Mouse (Mus musculus): ENCODE measurements around the gene Wdr38. TPM values are rescaled to one million over a fixed set of nuclear protein-coding genes. Genes with fewer than 3 reads are reported as not detected.

Gene Wdr38
- polyA plus RNA-seq (2015; fragmentation: Nextera tagmentation; extraction: Ambion mirVana): 2.6 and 3.0 TPM in 2 replicates

DNA sequence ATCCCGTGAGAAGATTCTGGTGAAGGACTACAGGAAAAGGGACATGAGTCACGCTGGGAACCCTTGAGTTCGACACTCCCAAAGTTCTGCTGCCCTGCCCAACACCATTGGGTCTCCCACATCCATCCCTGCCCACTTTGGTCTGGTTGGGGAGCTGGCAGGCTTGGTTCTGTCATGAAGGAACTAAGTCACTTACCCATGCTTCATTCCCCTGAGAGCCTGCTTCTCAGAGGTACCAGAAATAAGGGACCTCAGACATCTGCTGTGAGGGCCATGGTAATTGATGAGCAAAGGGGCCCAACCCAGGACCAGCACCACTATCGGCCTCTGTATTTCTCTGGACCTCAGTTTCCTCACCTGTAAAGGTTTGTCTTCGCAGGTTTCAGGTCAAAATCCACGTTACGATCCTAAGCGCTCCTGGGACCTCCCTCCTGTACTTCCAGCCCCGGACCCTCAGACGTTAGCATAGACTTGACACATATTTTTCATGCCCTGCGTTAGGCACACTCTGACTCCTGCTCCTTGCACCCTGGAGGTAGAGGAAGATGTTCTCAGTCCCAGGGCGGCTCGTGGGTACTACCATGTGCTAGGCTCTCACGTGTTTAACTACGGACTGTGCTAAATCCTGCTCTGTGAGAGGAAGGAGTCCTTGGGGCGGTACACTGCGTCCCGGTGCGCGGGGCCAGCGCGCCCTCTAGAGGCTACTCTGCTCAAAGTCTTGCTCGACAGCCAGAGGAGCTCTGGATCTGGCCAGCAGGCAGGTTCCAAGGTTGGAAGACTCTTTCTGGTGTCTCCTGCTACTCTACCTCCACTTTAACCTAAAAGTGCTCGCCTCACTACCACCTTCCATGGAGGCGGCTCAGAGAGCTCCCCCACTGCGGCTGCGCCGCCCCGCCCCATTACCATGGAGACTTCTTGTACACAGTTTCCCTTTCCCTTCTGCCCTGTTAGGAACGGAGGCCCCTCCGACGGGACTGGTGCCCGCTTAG is at the start of gene Wdr38:
Wdr38 (plus strand) TSS at position 91 of the 989 bp plus-strand sequence.
- peak; percentile 84 for DNase-seq (ENCODE audit: low spot score)

DNA sequence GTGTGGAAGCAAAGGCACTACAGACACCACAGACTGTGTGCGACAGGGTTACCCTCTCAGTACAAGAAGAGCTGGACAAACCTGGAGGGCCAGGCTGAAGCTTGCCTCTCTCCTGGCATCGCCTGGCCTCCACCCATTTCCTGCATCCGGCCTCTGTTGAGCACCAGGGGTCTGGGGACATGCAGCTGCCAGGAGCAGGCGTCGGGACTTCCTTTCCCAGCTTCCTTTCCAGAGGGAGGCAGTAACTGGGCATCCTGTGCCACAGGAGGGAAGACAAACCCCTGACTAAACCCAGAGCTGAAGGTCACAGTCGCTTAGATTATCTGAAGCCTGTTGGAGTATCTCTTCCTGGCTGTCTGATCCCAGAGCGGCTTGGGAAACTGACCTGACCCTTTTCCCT is 49.7 kb upstream of the Wdr38 start:
- no peak for DNase-seq (ENCODE audit: low spot score)

DNA sequence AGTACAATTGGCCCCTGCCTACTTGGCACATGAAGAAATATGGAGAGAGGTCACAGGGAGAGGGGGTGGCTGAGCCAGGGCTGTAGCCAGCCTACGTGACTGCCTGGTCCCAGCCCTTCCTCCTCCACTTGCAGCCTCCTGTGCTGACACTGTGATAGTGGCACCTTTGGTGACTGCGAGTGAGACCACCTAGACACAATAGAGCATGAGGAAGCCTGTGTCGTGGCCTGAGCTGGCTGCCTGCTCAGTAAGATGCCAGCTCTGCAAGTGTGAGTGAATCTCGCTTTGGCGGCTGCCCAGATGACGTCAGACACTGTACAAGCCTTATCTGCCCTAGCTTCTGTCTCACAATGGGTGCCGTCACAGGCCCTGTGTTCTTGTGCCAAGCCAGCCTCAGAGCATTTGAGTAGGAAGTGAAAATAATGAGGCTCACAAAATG is 47.0 kb upstream of the Wdr38 start:
- DNase-seq (ENCODE audit: low spot score): no peak

DNA sequence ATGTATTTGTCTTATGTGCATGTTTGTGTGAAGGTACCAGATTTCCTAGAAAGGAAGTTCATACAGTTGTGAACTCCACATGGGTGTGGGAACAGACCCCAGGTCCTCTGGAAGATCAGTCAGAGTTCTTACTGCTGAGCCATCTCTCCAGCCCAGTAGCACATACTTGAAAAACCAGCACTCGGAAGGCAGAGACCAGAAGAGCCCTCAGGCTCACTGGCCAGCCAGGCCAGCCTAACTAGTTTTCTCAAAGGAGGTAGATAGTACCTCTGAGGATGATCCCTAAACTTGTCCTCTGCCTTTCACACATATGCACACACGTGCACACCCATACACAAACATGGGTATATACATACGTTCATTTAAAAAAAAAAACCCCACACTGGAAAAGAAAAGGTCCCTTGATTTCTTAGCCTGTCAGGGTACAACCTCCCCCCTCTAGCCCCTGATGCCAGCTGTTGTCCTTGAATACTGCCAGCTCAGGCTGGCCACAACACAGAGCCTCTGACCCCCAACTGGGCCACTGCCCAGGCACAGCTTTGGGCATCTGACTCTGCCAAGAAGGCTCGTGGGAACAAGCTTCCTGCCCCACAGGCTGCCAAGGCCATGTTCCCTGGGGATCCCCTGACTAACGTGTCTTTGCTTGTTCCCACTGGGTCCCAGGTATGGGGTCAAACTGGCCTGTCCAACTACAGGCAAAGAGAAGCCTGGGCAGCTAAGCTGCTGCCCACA is 44.0 kb upstream of the Wdr38 start:
- DNase-seq (ENCODE audit: low spot score): no peak

DNA sequence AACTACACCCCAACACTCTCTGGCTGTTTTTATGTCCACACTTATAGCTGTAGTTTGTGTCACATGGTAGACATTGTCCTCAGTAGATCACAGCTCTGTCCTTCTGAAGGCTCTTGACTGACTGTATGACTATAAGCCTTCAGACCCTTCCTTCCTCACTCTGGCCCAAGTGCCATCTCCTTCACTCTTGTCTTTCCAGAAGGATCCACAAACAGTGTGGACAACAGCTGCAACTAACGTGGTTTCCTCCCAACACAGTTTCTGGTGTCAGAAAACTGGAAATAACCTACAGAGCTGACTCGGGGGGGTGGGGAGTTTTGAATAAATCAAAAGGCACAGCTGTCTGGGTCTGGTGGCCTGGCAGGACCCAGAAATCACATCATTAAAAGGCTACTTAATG is 41.2 kb upstream of the Wdr38 start:
- no peak for DNase-seq (ENCODE audit: low spot score)

DNA sequence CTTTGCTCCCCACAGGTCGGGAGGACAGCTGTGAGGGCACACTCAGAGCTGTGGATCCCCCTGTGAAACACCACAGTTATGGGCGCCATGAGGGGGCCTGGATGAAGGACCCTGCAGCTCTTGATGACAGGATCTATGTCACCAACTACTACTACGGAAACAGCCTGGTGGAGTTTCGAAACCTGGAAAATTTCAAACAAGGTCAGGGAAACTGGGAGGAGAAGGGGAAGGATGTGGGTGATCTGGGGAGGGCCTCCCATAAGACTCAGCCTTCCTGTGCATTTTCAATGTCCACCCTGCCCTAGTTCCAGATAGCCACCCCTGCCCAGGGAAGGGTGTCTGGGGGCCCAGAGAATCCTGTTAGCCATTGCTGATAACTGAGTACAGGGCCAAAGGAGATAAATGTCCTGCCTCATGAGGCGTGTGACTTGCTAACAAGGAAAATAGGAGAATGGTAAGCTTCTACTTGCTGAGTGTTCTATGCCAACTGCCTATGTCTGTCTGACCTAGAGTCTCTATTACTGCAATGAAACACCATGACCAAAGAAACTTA is 39.5 kb upstream of the Wdr38 start:
- DNase-seq (ENCODE audit: low spot score): no peak

DNA sequence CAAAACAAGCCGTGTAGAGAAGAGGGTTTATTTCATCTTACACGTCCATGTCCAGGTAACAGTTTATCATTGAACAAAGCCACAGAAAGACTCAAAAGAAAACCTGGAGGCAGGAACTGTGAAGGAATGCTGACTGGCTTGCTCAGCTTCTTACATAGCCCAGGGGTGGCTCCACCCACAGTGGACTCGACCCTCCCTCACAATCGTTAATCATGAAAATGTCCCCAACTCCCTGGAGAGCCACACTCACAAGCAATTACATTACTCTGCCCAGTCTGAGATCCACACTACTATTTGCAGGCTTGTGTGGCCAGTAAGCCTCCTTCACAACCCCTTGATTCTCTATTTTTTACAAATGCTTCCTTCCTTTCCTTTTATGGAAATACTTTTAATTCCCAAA is 33.1 kb upstream of the Wdr38 start:
- DNase-seq (ENCODE audit: low spot score): no peak

DNA sequence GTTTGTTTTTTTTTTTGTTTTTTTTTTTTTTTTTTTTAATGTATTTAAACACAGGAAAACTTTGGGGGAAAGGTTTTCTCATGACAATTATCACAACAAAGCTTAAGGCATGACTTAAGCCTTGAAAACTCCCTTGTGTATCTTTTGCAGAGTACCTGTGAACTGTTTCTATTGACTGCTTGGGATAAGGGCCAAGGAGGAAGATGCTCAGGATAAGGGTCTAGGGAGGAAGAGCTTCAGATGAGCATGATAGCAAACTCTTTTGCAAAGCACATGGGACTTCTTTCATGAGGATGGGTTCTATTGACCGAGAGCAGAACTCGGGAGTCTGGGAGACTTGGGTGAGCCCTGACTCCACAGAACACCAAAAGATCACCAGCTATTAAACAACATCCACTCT is 27.6 kb upstream of the Wdr38 start:
- no peak for DNase-seq (ENCODE audit: low spot score)

DNA sequence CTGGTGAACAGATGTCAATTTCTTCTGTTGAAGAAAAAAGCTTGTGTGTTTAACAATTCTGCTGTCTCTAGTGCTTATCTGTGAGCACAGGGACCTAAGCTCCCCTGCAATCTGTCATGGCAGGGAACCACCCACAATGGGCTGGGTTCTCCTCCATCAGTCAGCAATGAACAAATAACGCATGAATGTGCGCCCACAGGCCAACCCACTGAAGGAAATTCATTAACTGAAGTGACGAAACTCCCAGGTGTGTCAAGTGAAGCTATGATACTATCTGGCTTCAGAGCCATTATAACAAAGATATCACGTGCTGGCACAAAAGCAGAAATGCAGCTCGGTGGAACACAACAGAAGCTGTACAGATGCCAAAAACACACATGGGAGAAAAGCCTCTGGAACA is 27.2 kb upstream of the Wdr38 start:
- DNase-seq (ENCODE audit: low spot score): no peak

DNA sequence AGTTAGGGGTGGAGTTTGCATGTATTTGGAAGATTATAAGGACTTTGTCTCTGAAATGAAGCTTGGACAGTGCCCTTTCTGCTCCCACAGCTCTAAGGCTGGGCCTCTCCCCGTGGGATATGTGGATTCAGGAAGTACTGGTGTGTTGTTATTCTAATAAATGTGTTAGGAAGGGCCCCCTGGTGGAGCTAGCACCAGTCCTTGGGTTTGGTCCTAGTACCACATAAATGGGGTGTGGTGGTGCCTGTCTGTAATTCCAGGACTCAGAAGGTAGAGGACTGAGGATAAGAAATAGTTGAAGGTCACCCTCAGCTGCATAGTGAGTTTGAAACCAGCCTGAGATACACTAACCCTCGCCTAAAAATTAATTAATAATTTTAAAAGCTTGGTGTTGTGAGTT is 24.1 kb upstream of the Wdr38 start:
- no peak for DNase-seq (ENCODE audit: low spot score)

DNA sequence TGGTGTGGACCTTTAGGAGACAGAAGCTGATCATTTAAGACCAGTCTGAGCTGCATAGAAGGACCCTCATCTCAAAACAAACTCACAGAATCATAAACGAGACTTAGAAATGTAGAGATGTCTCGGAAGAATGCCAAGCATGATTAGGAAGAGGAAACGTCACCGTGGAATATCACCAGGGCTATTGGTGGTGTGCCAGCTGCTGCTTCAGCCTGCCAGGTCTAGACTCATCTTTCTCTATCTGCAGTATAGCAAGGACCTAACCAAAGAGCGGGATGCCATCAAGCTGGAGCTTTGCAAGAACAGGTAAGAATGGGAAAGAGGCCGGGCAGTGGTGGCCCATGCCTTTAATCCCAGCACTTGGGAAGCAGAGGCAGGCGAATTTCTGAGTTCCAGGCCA is 23.6 kb upstream of the Wdr38 start:
- DNase-seq (ENCODE audit: low spot score): no peak

DNA sequence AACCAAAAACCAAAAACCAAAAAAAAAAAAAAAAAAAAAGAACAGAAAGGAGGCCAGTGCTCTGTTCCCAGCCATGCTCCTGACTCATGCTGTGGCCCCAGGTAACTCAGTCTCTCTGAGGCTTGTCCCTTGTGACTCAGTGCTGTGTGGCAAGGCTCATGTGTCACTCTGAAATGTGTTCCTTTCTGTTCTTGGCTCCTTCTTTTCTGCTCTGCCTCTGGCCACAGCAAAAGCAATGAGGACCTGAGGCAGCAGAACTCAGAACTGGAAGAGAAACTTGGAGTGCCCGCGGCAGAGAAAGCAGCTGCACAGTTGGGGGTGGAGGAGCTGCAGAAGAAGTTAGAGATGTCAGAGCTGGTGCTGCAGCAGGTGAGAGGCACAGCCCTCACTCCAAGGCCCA is 23.1 kb upstream of the Wdr38 start:
- DNase-seq (ENCODE audit: low spot score): no peak

DNA sequence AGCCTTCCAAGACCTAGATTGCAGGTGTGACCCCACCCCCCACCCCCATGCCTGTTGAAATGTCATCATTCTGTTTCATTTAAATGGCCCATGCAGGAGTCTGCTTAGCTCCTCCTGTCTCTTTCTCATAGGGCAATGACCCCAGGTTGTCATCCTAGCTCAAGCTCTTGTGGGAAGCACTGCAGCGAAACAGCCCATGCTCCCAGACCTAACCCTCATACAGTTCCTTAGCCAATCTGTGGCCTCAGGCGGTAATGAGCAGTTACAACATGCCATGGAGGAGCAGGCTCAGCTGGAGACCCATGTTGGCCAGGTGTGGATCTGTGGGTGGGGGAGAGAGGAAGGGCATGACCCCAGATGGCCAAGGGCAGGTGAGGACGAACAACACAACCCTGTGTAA is 22.1 kb upstream of the Wdr38 start:
- no peak for DNase-seq (ENCODE audit: low spot score)

DNA sequence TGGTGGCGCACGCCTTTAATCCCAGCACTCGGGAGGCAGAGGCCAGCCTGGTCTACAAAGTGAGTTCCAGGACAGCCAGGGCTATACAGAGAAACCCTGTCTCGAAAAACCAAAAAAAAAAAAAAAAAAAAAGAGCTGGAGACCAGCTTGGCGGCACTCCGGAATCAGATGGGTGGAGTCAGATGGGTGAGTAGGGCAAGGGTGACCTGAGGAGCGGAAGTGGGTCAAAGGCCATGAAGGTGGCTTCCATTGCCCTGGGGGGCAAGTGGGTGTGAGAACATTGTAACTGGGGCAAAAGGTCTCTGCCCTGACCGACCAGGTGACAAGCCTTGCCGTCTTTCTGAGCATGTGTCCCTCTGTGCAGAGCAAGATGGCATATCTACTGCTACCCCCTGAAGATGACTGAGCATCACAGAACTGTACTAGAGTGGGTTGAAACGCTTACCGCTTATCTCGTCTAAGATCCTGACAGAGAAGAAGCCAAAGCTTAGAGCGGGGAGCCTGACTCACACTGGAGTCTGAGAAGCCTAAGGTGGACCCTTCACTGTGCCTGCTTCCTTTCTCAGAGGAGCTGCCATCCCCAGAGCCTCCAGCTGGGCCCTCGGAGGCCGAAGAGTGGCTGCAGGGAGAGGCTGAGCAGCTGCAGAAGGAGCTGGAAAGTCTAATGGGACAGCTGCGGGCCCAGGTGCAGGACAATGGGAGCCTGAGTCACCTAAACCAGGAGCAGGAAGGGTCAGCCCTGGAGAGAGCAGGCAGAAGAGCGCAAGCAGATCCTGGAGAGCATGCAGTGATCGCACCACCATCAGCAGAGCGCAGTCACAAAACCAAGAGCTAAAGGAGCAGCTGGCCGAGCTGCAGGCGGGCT is 21.1 kb upstream of the Wdr38 start:
- DNase-seq (ENCODE audit: low spot score): no peak

DNA sequence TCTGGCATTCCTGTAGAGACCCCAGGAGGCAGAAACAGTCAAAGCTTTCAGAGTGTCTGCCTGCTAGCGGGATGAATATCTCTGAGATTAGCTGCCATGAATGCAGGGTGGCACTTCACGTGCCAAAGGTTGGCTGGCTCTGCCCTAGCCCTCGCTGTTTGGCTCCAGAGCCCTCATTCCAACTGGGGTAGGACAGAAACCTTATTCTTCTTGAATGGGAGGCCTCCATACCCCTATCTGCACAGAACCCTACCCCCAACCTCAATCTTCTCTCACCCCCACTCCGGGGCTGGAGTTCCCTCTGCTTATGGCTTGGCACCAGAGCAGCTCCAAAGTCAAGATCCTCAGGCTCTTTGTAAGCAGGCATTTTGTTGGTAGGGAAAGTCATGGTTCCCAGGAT is 19.4 kb upstream of the Wdr38 start:
- DNase-seq (ENCODE audit: low spot score): no peak

DNA sequence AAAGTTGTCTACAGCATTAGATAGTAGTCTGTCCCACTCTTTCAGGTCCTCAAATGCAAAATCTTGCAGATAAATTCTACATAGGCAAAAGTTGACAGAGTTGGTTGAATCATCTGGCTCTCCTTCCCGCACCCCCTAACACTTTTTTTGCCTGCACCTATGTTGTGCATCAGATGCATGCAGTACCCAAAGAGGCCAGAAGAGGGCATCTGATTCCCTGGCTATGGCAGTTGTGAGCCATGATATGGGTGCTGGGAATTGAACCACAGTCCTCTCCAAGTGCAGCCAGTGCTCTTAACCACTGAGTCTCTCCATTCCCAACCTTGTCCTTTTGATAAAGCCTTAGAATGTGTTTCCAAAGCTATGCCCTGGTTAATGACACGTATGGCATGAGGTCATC is 13.8 kb upstream of the Wdr38 start:
- DNase-seq (ENCODE audit: low spot score): no peak

DNA sequence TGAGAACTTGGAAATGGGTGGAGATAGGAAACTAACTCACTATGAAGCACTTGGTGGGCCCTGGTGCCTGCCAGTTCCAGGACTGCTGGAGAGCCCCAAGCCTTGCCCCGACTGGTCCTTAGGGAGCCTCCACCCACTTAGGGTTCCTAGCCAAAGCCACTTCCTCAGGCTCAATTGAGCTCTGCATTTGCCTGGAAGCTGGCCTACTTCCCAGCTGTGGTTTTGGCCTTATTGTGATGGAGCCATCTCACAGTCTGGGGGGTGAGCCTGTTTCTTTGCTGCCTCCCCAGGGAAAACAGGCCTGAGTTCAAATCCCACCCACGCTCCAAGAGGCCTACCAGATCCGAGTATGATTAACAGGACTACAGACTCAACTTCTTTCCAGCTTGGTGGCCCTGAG is 10.7 kb upstream of the Wdr38 start:
- no peak for DNase-seq (ENCODE audit: low spot score)

DNA sequence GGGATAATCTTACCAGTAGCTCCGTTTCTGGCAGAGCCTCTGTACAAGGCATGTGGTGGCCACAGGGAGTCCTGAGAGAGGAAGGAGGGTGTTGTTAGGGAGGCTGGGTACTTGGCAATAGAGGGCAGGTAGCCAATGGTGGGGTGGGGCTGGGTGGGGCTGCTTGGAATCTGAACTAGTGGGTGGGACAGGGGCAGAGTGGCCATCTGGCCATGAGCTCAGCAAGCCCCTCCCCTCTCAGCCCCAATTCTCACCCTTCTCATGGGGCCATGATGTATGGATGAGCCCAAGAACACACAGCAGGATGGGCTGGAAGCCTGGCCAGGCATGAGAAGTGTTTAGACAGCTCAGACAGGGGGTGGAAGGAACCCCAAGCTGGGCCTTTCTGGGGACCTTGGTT is 9.9 kb upstream of the Wdr38 start:
- no peak for DNase-seq (ENCODE audit: low spot score)

DNA sequence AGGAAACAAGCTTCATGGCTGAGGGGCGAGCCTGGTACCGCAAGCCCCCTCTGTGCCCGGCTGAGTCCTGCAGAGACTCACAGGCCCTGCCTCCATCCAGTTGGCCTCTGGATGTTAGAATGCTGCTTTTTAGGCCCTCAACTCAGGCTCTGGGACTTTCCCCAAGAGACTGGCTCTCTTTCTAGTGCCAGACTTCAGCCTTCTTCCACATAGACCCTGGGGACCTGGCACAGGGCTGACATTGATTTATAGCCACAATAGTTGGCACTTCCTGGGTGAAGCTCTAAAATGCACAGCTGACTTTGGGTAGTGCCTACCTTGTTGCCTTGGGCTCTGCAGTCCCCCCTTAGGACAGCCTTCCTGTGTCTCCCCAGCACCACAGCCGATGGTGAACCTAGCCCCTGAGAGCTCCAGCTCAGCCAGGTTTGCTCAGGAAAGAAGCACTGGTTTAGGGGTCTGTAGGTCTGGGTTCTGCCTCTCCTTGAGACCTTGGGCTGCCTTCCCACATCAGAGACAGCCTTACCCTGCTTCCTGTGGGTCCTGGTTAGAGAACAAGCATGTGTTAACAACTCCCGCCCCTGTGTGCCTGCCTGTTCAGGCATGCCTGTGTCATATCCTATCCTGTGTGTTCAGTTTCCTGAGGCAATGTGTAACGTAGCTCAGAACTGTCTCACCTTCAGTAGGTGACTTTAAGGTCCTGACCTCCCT is 9.3 kb upstream of the Wdr38 start:
- DNase-seq (ENCODE audit: low spot score): peak; percentile 71

DNA sequence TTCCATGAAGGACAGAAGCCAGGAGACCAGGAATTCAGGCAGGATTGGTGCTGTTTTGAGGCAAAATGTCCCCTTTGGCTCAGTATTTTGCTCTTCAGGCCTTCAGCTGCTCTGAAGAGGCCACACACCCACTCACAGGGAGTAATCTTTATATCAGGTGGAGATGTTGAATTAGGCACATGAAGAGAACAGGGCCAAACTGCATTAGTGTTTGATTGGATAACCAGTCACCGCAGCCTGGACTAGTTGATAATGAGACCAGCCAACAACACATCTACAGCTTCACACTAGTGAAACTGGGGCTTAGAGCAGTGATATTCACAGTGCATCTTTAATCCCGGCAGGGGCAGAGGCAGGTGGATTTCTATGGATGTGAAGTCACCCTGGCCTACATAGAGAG is 8.3 kb upstream of the Wdr38 start:
- no peak for DNase-seq (ENCODE audit: low spot score)

DNA sequence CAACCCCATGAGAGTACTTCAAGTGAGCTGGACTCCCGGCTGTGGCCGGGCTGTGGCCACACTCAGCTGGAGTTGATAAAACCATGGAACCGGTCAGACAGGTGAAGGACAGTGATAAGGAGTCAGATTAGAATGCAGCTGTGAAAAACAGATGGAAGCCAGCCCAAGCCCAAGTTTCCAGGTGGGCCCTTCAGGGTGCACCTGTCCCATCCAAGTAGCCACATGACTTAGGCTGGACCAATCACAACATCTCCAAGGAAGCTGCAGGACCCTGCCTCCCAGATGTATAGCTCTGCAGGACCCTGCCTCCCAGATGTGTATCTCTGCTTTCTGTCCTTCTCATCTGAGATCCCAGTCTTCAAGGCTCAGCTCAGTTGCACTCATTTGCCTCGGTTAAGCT is 5.3 kb upstream of the Wdr38 start:
- no peak for DNase-seq (ENCODE audit: low spot score)

Measured in thymus, postnatal 0 days (tissue).